Mouse (Mus musculus): ENCODE measurements around the gene Nrsn2. TPM values are rescaled to one million over a fixed set of nuclear protein-coding genes. Genes with fewer than 3 reads are reported as not detected.

Gene Nrsn2
- polyA plus RNA-seq, 1 experiment from 2014 or later, result 32.0 TPM

GRCm38 (mm10) chr2:152335289-152335820 is 41.1 kb downstream of the Nrsn2 start:
- H3K27me3 ChIP-seq, result no peaks in the 10 kb centered on the region
- WGBS, result 51% methylated on average over 11 of the region's 11 CpGs
- ATAC-seq (ENCODE audit: low read depth), result no peak
- no peaks in the 10 kb centered on the region for H3K9me3 ChIP-seq
- no peak overlapping the region for H3K4me3 ChIP-seq
- H3K4me1 ChIP-seq (replicated peaks), result peaks cover 19% of the 10 kb centered on the region
- H3K9ac ChIP-seq, result no peak overlapping the region
- H3K27ac ChIP-seq (replicated peaks), result no peak overlapping the region
- no peak overlapping the region for H3K4me2 ChIP-seq
- no peaks in the 10 kb centered on the region for H3K36me3 ChIP-seq

DNA sequence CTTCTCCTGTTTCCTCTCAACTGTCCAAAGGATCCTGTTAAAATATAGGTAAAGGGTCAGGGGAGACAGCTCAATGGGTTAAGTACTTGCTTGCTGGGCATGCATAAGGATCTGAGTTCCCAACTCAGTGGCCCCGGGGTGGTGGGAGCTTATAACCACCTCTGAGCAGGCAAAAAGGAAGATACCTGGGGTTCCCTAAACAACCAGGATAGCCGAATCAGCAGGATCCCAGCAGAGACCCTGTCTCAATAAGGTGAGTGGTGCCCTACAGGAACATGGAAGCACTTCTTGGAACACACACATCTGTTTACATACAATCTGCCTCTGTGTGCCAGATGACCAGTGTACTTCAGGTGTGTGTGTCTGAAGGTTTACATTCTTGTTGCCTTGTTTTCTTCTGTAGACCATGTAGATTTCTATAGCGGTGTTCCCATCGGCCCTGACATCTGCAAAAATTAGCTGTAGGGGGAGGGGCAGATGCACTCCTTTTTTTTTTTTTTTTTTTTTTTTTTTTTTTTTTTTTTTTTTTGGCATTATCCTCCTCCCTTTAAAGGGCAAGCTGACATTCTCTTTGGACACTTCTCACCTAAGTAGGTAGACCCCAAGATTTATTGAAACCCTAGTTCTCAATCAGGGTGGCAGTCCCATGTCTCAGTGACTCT is 43.0 kb downstream of the Nrsn2 start:
- 79% methylated on average over 4 of the region's 4 CpGs for WGBS
- Histone ChIP-seq H3K4me1 (replicated peaks) (peaks cover 27% of the 10 kb centered on the region), H3K4me2 (no peak overlapping the region)

DNA sequence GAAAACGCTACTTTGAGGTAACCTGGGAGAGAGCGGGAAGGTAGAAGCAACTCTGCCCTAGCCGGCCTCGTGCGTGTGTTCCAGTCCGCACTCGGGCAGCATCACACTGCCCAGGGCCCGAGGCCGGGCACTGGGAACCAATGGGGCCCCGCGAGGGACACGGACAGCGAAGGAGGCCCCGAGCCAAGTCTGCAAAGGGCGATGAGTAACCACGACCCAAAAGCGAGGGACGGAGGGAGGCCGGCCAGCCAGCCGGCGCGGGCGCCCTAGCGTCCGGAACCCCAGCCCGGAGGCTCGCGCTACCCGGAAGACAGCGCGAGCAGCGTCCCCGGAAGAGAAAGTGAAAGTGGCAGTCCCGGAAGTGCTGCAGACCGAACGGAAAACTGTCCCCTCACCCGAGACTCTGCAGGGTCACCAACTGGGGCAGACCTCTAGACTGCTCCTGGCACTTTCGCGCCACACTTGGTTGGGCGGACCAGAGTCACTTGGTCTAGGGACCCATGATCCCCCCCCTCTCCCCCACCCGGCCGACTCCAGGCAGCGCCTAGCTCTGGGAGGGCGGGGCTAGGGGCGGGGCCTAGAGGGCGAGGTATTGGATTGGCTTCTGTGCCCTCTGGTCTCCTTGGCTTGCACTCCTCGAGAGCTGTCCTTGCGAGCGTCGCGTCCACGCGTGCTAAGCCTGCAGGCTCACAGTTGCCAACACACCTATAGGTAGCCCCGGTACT is 44.2 kb downstream of the Nrsn2 start, which contains the start of gene Rbck1:
Rbck1 (minus strand) TSS at position 553 of the 725 bp plus-strand sequence.
- no peaks in the 10 kb centered on the region for H3K9me3 ChIP-seq
- peaks cover 20% of the 10 kb centered on the region for H3K36me3 ChIP-seq
- peak within 1 kb of the TSS; percentile 89 for H3K27ac ChIP-seq (replicated peaks)
- H3K27me3 ChIP-seq, result no peaks in the 10 kb centered on the region
- H3K9ac ChIP-seq, result peak within 1 kb of the TSS; percentile 92
- peak; percentile 95 for ATAC-seq (ENCODE audit: low read depth)
- H3K4me1 ChIP-seq (replicated peaks), result peaks cover 27% of the 10 kb centered on the region
- under 1% methylated on average over 52 of the region's 54 CpGs for WGBS
- H3K4me3 ChIP-seq, result peak within 1 kb of the TSS; percentile 92
- H3K4me2 ChIP-seq, result peak within 1 kb of the TSS; percentile 91

More for the DNA sequence above, 43.0 kb downstream of the Nrsn2 start:
- Histone ChIP-seq H3K9ac (no peak overlapping the region), H3K36me3 (peaks cover 9% of the 10 kb centered on the region), H3K9me3 (no peaks in the 10 kb centered on the region), H3K27ac (replicated peaks) (no peak overlapping the region), H3K27me3 (no peaks in the 10 kb centered on the region), H3K4me3 (no peak overlapping the region)
- no peak for ATAC-seq (ENCODE audit: low read depth)

DNA sequence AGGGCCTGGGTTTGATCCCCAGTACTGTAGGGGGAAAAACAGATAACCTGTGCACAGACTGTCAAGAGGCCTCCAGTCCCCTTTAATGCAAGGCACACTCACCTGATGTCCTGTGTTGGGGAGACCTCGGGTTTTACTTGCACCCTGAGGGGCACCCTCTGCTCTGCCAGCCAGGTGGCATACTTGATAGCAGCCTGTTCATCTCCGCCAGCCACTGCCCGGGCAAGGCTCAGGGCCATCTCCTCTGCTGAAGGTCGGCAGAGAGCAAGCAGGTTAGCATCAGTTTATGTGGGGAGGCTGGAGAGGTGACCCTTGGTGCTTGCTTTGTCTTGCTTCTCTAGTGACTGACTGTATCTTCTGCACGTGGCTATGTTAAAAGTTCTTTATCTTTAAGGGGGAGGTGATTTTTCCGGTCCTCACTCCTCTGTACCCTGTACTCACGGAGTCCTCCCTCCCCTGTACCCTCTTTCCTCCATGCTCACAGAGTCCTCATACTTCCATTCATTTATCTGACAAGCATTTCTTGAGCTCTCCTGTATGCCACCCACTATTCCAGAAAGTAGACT is 45.5 kb downstream of the Nrsn2 start:
- H3K36me3 ChIP-seq, result peaks cover 34% of the 10 kb centered on the region
- peak overlapping the region; percentile 92 for H3K9ac ChIP-seq
- no peak overlapping the region for H3K27ac ChIP-seq (replicated peaks)
- peak overlapping the region; percentile 92 for H3K4me3 ChIP-seq
- no peaks in the 10 kb centered on the region for H3K27me3 ChIP-seq
- WGBS, result 73% methylated on average over 7 of the region's 7 CpGs
- ATAC-seq (ENCODE audit: low read depth), result no peak
- H3K4me2 ChIP-seq, result peak overlapping the region; percentile 91
- no peaks in the 10 kb centered on the region for H3K9me3 ChIP-seq
- H3K4me1 ChIP-seq (replicated peaks), result peaks cover 27% of the 10 kb centered on the region

- Histone ChIP-seq H3K9ac (no peak overlapping the region), H3K27ac (replicated peaks) (no peak overlapping the region), H3K4me1 (replicated peaks) (peaks cover 27% of the 10 kb centered on the region), H3K36me3 (peaks cover 63% of the 10 kb centered on the region), H3K4me2 (no peak overlapping the region), H3K9me3 (no peaks in the 10 kb centered on the region), H3K4me3 (no peak overlapping the region), H3K27me3 (no peaks in the 10 kb centered on the region)
- no peak for ATAC-seq (ENCODE audit: low read depth)
- WGBS, result 84% methylated on average over 5 of the region's 5 CpGs
Observed at GRCm38 (mm10) chr2:152327980-152328379, 48.5 kb downstream of the Nrsn2 start.

DNA sequence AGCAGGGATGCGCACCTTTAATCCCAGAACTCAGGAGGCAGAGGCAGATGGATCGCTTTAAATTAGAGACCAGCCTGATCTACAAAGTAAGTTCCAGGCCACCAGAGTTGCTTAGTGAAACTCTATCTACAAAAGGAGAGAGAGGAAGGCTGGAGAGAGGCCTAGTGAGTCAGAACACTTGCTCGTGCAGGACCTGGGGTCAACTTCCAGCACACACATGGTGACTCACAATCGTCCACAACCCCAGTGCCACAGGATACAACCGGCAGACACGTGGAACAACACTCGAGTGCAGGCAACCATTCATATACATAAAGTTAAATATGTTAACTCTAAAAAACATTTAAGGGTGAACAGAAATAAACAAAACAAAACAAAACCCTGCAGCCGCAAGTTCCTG is 49.8 kb downstream of the Nrsn2 start:
- Histone ChIP-seq H3K36me3 (peaks cover 76% of the 10 kb centered on the region), H3K4me3 (no peak overlapping the region), H3K27me3 (no peaks in the 10 kb centered on the region), H3K27ac (replicated peaks) (no peak overlapping the region), H3K9me3 (no peaks in the 10 kb centered on the region), H3K4me2 (no peak overlapping the region), H3K9ac (no peak overlapping the region), H3K4me1 (replicated peaks) (peaks cover 21% of the 10 kb centered on the region)
- no peak for ATAC-seq (ENCODE audit: low read depth)
- WGBS, result 92% methylated on average over 8 of the region's 8 CpGs

GRCm38 (mm10) chr2:152326157-152326556 is 50.3 kb downstream of the Nrsn2 start:
- peaks cover 16% of the 10 kb centered on the region for H3K4me1 ChIP-seq (replicated peaks)
- no peak for ATAC-seq (ENCODE audit: low read depth)
- H3K27ac ChIP-seq (replicated peaks), result no peak overlapping the region
- no peak overlapping the region for H3K4me2 ChIP-seq
- H3K36me3 ChIP-seq, result peaks cover 81% of the 10 kb centered on the region
- no peaks in the 10 kb centered on the region for H3K9me3 ChIP-seq
- no peaks in the 10 kb centered on the region for H3K27me3 ChIP-seq
- H3K9ac ChIP-seq, result no peak overlapping the region
- H3K4me3 ChIP-seq, result no peak overlapping the region
- whole genome bisulfite sequencing, result 94% methylated on average over 13 of the region's 13 CpGs

DNA sequence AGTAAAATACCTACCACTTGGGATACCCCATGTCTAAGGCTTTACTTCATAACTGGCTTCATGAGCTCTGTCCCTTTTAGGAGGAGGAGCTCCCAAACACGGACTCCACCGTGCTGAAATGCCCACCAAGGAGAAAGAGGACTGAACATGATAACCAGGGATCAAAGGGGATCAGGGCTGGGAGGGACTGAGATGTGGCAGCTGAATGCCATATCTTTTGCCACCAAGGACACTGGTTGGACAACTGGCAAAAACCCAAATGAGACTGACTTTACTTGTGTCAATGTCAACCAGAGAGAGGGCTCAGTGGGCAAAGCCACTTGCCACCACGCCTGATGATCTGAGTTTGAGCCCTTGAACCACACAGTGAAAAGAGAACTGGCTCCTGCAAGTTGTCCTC is 51.6 kb downstream of the Nrsn2 start:
- Histone ChIP-seq H3K27me3 (no peaks in the 10 kb centered on the region), H3K4me3 (no peak overlapping the region), H3K36me3 (peaks cover 95% of the 10 kb centered on the region), H3K9me3 (no peaks in the 10 kb centered on the region), H3K9ac (no peak overlapping the region), H3K4me2 (no peak overlapping the region), H3K27ac (replicated peaks) (no peak overlapping the region), H3K4me1 (replicated peaks) (peaks cover 3% of the 10 kb centered on the region; the same call in 1 of the 2 replicates)
- WGBS, result 95% methylated on average over 3 of the region's 3 CpGs
- ATAC-seq (ENCODE audit: low read depth), result no peak

DNA sequence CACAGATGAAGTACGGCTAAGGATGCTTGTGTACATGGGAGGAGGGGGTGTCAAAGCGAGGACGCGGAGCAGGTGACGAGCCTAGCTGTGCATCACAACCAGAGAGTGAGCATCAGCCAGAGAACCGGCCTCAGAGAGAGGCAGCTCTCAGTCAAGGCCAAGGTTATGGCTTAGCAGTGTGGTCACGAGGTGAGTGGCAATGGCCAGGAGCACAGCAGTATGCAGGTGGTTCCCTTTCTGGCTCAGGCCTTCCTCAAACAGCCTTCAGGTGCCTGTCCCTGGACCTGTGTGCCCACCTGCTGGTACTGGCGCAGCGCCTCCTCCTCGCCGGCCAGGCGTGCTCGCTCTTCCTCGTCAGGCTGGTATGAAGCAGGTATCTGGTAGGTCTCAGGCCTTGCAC is 52.5 kb downstream of the Nrsn2 start:
- Histone ChIP-seq H3K4me1 (replicated peaks) (no peaks in the 10 kb centered on the region), H3K27ac (replicated peaks) (no peak overlapping the region), H3K9me3 (no peaks in the 10 kb centered on the region), H3K27me3 (no peaks in the 10 kb centered on the region), H3K36me3 (peaks cover 98% of the 10 kb centered on the region), H3K4me3 (no peak overlapping the region), H3K9ac (no peak overlapping the region), H3K4me2 (no peak overlapping the region)
- no peak for ATAC-seq (ENCODE audit: low read depth)
- 95% methylated on average over 14 of the region's 14 CpGs for WGBS

- H3K27ac ChIP-seq (replicated peaks), result no peak overlapping the region
- 93% methylated on average over 6 of the region's 6 CpGs for WGBS
- no peak for ATAC-seq (ENCODE audit: low read depth)
- no peaks in the 10 kb centered on the region for H3K4me1 ChIP-seq (replicated peaks)
- no peak overlapping the region for H3K9ac ChIP-seq
- no peaks in the 10 kb centered on the region for H3K9me3 ChIP-seq
- no peak overlapping the region for H3K4me2 ChIP-seq
- H3K36me3 ChIP-seq, result peaks cover 99% of the 10 kb centered on the region
- no peaks in the 10 kb centered on the region for H3K27me3 ChIP-seq
- H3K4me3 ChIP-seq, result no peak overlapping the region
Observed at GRCm38 (mm10) chr2:152322198-152322597, 54.2 kb downstream of the Nrsn2 start.

DNA sequence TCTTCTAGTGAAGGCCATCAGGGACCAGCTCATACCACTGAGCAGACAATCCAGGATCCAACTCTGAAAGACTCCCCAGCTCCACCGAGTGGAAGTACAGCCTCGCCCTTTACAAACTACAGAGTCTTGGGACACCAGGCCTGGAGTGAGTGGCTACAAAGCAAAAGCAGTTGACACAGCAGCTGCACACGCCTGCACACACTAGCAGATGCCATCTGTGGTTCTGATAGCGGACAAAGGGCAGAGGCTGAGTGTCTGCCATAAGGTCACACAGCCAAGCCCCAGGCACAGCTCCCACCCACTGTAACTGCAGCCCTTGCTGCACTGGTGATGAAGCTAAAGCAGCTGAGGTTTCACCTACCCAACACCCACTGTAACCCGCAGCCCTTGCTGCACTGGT is 54.9 kb downstream of the Nrsn2 start:
- Histone ChIP-seq H3K4me3 (no peak overlapping the region), H3K36me3 (peaks cover 99% of the 10 kb centered on the region), H3K27ac (replicated peaks) (no peak overlapping the region), H3K9me3 (no peaks in the 10 kb centered on the region), H3K9ac (no peak overlapping the region), H3K4me2 (no peak overlapping the region), H3K27me3 (no peaks in the 10 kb centered on the region), H3K4me1 (replicated peaks) (no peaks in the 10 kb centered on the region)
- 87% methylated on average over 5 of the region's 5 CpGs for WGBS
- no peak for ATAC-seq (ENCODE audit: low read depth)

All from neural tube, embryonic 13.5 days (tissue).